Comparison of ENCODE assay signal across 8 mouse cellular contexts in the genomic region with DNA sequence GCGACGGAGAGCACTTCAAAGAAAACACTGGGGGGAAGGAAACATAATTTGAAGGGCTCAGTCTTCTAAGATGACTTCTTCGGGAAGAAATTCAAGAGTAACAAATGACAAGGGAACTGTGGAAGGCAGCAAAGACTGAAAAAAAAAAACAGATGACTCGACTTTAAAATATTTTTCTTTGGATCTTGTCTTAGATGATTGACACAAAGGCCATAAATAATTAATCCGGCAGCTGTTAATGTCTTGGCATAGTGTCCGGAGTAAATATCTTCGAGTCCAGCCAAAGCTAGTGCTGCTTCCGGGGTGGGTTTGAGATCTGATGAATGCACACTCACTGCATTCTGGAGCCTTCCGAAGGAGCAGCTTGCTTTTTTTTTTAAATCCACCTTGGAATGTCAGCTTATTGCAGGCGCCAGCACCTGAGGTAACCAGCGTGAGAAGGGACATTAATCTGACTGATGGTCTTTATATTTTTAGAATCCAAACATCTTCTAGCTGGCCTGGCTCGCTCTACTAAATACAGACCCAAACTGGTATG. TPM values are rescaled to one million over a fixed set of nuclear protein-coding genes. Genes with fewer than 3 reads are reported as not detected.
DNase-seq lines count a peak whose midpoint lies in the region; ATAC-seq and TF ChIP-seq lines count a peak whose summit lies in the region.

No protein-coding gene starts in this region.

- H3K27ac ChIP-seq in kidney, embryonic 14.5 days (ENCODE audit: low read depth, low read length), result no peak overlapping the region
- H3K27ac ChIP-seq in embryonic fibroblast, embryonic 13.5 days (ENCODE audit: insufficient read depth, low read length), result no peak overlapping the region
- H3K27ac ChIP-seq in intestine, embryonic 14.5 days (ENCODE audit: low read depth), result peak overlapping the region; percentile 16; the same call in 1 of the 2 replicates
- H3K27ac ChIP-seq in midbrain, postnatal 0 days (ENCODE audit: low read depth, low read length), result no peak overlapping the region
- no peak overlapping the region for H3K27ac ChIP-seq in thymus, adult 2 months (ENCODE audit: control insufficient read depth, insufficient read depth, low read length)

- H3K4me3 ChIP-seq in kidney, embryonic 14.5 days (ENCODE audit: low read length), result peak overlapping the region; percentile 62
- H3K4me3 ChIP-seq in embryonic fibroblast, embryonic 13.5 days (ENCODE audit: insufficient read depth, low read length), result peak overlapping the region; percentile 37; the same call in 1 of the 2 replicates
- H3K4me3 ChIP-seq in intestine, embryonic 14.5 days (ENCODE audit: low read depth, low read length), result peak overlapping the region; percentile 57
- H3K4me3 ChIP-seq in midbrain, postnatal 0 days (ENCODE audit: low read depth, low read length), result peak overlapping the region; percentile 78
- H3K4me3 ChIP-seq in thymus, adult 2 months (ENCODE audit: control insufficient read depth, insufficient read depth, low read length), result no peak overlapping the region

- H3K4me2 ChIP-seq in kidney, embryonic 14.5 days (replicated peaks; ENCODE audit: low read depth, low read length), result peak overlapping the region; percentile 89
- H3K4me2 ChIP-seq in intestine, embryonic 14.5 days (ENCODE audit: low read length), result peak overlapping the region; percentile 96
- peak overlapping the region; percentile 98 for H3K4me2 ChIP-seq in midbrain, postnatal 0 days (ENCODE audit: low read depth, low read length, poor library complexity, severe bottlenecking)

- no peak for ATAC-seq in kidney, embryonic 14.5 days (ENCODE audit: low FRiP score, low TSS enrichment)
- no peak for ATAC-seq in intestine, embryonic 14.5 days (replicated peaks; ENCODE audit: low FRiP score, low TSS enrichment, low read depth)
- no peak for ATAC-seq in midbrain, postnatal 0 days (ENCODE audit: low FRiP score)

- no peaks in the 10 kb centered on the region for H3K36me3 ChIP-seq in kidney, embryonic 14.5 days (ENCODE audit: control insufficient read depth, insufficient read depth, low read length)
- H3K36me3 ChIP-seq in intestine, embryonic 14.5 days (ENCODE audit: control insufficient read depth, insufficient read depth, low read length), result no peaks in the 10 kb centered on the region
- H3K36me3 ChIP-seq in midbrain, postnatal 0 days (ENCODE audit: insufficient read depth, low read length), result no peaks in the 10 kb centered on the region
- no peaks in the 10 kb centered on the region for H3K36me3 ChIP-seq in thymus, adult 2 months (ENCODE audit: control insufficient read depth, insufficient read depth, low read length)

- H3K27me3 ChIP-seq in kidney, embryonic 14.5 days (ENCODE audit: control insufficient read depth, insufficient read depth, low read length), result peaks cover 19% of the 10 kb centered on the region
- H3K27me3 ChIP-seq in intestine, embryonic 14.5 days (replicated peaks; ENCODE audit: control insufficient read depth, insufficient read depth, low read length), result peaks cover 35% of the 10 kb centered on the region
- H3K27me3 ChIP-seq in midbrain, postnatal 0 days (ENCODE audit: insufficient read depth, low read length), result peaks cover 4% of the 10 kb centered on the region
- H3K27me3 ChIP-seq in thymus, adult 2 months (ENCODE audit: control insufficient read depth, insufficient read depth, low read length), result no peaks in the 10 kb centered on the region; the same call in 1 of the 2 replicates

- no peaks in the 10 kb centered on the region for H3K9me3 ChIP-seq in kidney, embryonic 14.5 days (ENCODE audit: control insufficient read depth, low read length)
- H3K9me3 ChIP-seq in intestine, embryonic 14.5 days (ENCODE audit: control insufficient read depth, low read length), result no peaks in the 10 kb centered on the region
- H3K9me3 ChIP-seq in midbrain, postnatal 0 days (ENCODE audit: low read length), result no peaks in the 10 kb centered on the region

- WGBS in kidney, embryonic 14.5 days, result 20% methylated on average over 12 of the region's 12 CpGs
- WGBS in intestine, embryonic 14.5 days, result 15% methylated on average over 12 of the region's 12 CpGs
- 15% methylated on average over 12 of the region's 12 CpGs for WGBS in midbrain, postnatal 0 days
- 43% methylated on average over 12 of the region's 12 CpGs for WGBS in thymus, adult 2 months

- H3K9ac ChIP-seq in kidney, embryonic 14.5 days (ENCODE audit: low read depth, low read length), result peak overlapping the region; percentile 56; the same call in 1 of the 2 replicates
- H3K9ac ChIP-seq in intestine, embryonic 14.5 days (ENCODE audit: low read length), result peak overlapping the region; percentile 49
- H3K9ac ChIP-seq in midbrain, postnatal 0 days (replicated peaks; ENCODE audit: low read length, poor library complexity, severe bottlenecking), result no peak overlapping the region; the same call in 1 of the 2 replicates

- TF ChIP-seq POLR2A in embryonic fibroblast, embryonic 13.5 days (IDR thresholded peaks at IDR 0.05; ENCODE audit: low read depth, low read length), result no peak
- no peak for TF ChIP-seq POLR2A in thymus, adult 2 months (IDR thresholded peaks at IDR 0.05; ENCODE audit: control insufficient read depth, extremely low read depth, insufficient read depth, low read length, poor library complexity)

- no peak for TF ChIP-seq CTCF in embryonic fibroblast, embryonic 13.5 days (IDR thresholded peaks at IDR 0.05; ENCODE audit: borderline replicate concordance, insufficient read depth, low read length)
- no peak for TF ChIP-seq CTCF in midbrain, postnatal 0 days (IDR thresholded peaks at IDR 0.05)
- TF ChIP-seq CTCF in thymus, adult 2 months (IDR thresholded peaks at IDR 0.05; ENCODE audit: borderline replicate concordance, control insufficient read depth, extremely low read depth, insufficient read depth, low read length, poor library complexity), result no peak

- H3K4me1 ChIP-seq in kidney, embryonic 14.5 days (ENCODE audit: control insufficient read depth, insufficient read depth, low read length), result peaks cover 3% of the 10 kb centered on the region
- H3K4me1 ChIP-seq in embryonic fibroblast, embryonic 13.5 days (ENCODE audit: control insufficient read depth, insufficient read depth, low read length), result no peaks in the 10 kb centered on the region
- peaks cover 4% of the 10 kb centered on the region; the same call in 1 of the 2 replicates for H3K4me1 ChIP-seq in intestine, embryonic 14.5 days (replicated peaks; ENCODE audit: control insufficient read depth, insufficient read depth, low read length)
- no peaks in the 10 kb centered on the region for H3K4me1 ChIP-seq in midbrain, postnatal 0 days (ENCODE audit: insufficient read depth, low read length)
- H3K4me1 ChIP-seq in thymus, adult 2 months (replicated peaks; ENCODE audit: control insufficient read depth, insufficient read depth, low read length), result no peaks in the 10 kb centered on the region

- intact Hi-C loops in left cerebral cortex, postnatal 4 days (cut with DNase I), result no loop called here

- no peak for DNase-seq in kidney, postnatal 4 days
- no peak for DNase-seq in intestine, embryonic 14.5 days (ENCODE audit: low spot score)
- DNase-seq in midbrain, postnatal 0 days (ENCODE audit: low spot score), result no peak
- no peak for DNase-seq in thymus, adult 2 months
- DNase-seq in urinary bladder, adult 18-20 months (ENCODE audit: low spot score in 2 of 2), result no peak
- no peak for DNase-seq in left cerebral cortex, postnatal 4 days

RNA-seq across cellular contexts. Expression of a gene that starts 2.0 kb away (rescaled TPM):
- 4.5 and 7.1 TPM in 2 replicates for polyA plus RNA-seq in kidney, embryonic 14.5 days (2014; fragmentation: Nextera tagmentation; extraction: Ambion mirVana)
- polyA plus RNA-seq in embryonic fibroblast, embryonic 13.5 days (2011; ENCODE audit: insufficient read length, low read depth, missing spikeins), result 0.42 and 1.7 TPM in 2 replicates
- 7.6 and 7.9 TPM in 2 replicates for polyA plus RNA-seq in intestine, embryonic 14.5 days (2014; fragmentation: Nextera tagmentation; extraction: Ambion mirVana)
- 11.8 and 12.3 TPM in 2 replicates for total RNA-seq in midbrain, postnatal 0 days (2014; rRNA removed)
- polyA plus RNA-seq in midbrain, postnatal 0 days (2015; fragmentation: Nextera tagmentation; extraction: Ambion mirVana), result 16.6 and 17.6 TPM in 2 replicates
- 0.38 and 0.84 TPM in 2 replicates for polyA plus RNA-seq in thymus, adult 2 months (2012; rRNA removed)
- total RNA-seq in left cerebral cortex, postnatal 4 days (2021), result 10 to 100 TPM; 30.5 to 33.0 TPM
